Mouse (Mus musculus): Measurements from ENCODE around the gene Tmem100. TPM values are rescaled to one million over a fixed set of nuclear protein-coding genes. Genes with fewer than 3 reads are reported as not detected.

Tmem100 gene
- polyA plus RNA-seq, 1 experiment from 2014 or later: 19.4 TPM

GRCm38 (mm10) chr11:89996406-89996805, 33.7 kb upstream of the Tmem100 start:
- ATAC-seq: no peak

GRCm38 (mm10) chr11:89996856-89997255, 33.3 kb upstream of the Tmem100 start:
- Histone ChIP-seq H3K27me3 (replicated peaks; ENCODE audit: control insufficient read depth, insufficient read depth, low read length) (no peaks in the 10 kb centered on the region), H3K27ac (ENCODE audit: low read depth, low read length) (no peak overlapping the region), H3K36me3 (ENCODE audit: control insufficient read depth, insufficient read depth, low read length) (no peaks in the 10 kb centered on the region), H3K4me3 (ENCODE audit: low read length) (no peak overlapping the region), H3K9me3 (ENCODE audit: control insufficient read depth, low read length) (no peaks in the 10 kb centered on the region), H3K9ac (ENCODE audit: low read depth, low read length) (no peak overlapping the region), H3K4me2 (ENCODE audit: low read length) (no peak overlapping the region), H3K4me1 (ENCODE audit: control insufficient read depth, insufficient read depth, low read depth, low read length) (no peaks in the 10 kb centered on the region)
- ATAC-seq: no peak
- WGBS: 76% methylated on average over 7 of the region's 7 CpGs

More at GRCm38 (mm10) chr11:89996406-89996805, 33.7 kb upstream of the Tmem100 start:
- Histone ChIP-seq H3K36me3 (ENCODE audit: control insufficient read depth, insufficient read depth, low read length) (no peaks in the 10 kb centered on the region), H3K4me1 (ENCODE audit: control insufficient read depth, insufficient read depth, low read depth, low read length) (no peaks in the 10 kb centered on the region), H3K27me3 (replicated peaks; ENCODE audit: control insufficient read depth, insufficient read depth, low read length) (no peaks in the 10 kb centered on the region), H3K4me2 (ENCODE audit: low read length) (no peak overlapping the region), H3K9ac (ENCODE audit: low read depth, low read length) (no peak overlapping the region), H3K9me3 (ENCODE audit: control insufficient read depth, low read length) (no peaks in the 10 kb centered on the region), H3K27ac (ENCODE audit: low read depth, low read length) (no peak overlapping the region), H3K4me3 (ENCODE audit: low read length) (no peak overlapping the region)
- WGBS: 90% methylated on average over 4 of the region's 4 CpGs

DNA sequence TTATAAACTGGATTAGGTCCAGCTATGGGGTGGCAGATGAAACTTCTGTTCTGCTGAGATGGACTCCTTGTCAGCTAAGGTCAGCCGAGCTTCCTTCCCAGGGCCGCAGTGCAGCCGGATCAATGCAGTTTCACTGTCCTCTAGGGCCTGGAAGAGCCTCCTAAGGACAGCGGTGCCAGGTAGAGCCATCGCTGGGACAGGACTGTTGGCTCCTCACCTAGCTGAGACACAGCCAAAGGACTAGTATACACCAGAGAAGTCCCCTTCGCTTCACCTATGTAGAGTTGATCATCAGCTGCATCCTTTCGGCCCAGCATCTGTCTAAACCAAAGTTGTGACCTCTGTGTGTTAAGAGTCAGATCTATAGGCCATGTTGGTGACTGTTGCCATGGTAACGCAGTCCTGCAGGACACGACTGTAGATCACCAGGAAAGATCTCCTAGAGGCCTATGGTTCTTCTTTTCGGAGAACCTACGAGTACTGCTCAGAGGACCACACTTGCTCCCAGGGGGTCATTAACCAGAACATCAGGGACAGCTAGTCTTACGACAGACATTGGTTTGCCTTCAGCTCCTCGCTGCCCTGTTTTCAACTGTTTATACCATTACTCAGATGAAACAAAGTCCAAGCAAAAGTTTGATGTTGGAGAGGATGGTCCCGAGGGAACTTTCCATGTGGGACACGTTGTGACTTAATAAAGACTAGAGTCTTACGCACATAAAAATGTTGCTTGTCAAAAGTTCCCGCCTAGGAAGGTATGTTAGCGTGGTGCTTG, 31.0 kb upstream of the Tmem100 start:
- no peak overlapping the region for H3K9ac ChIP-seq (ENCODE audit: low read depth, low read length)
- WGBS: 90% methylated on average over 18 of the region's 18 CpGs
- H3K4me1 ChIP-seq (ENCODE audit: control insufficient read depth, insufficient read depth, low read depth, low read length): peaks cover 6% of the 10 kb centered on the region
- no peaks in the 10 kb centered on the region for H3K9me3 ChIP-seq (ENCODE audit: control insufficient read depth, low read length)
- no peak overlapping the region for H3K4me2 ChIP-seq (ENCODE audit: low read length)
- H3K36me3 ChIP-seq (ENCODE audit: control insufficient read depth, insufficient read depth, low read length): no peaks in the 10 kb centered on the region
- no peak overlapping the region for H3K27ac ChIP-seq (ENCODE audit: low read depth, low read length)
- H3K4me3 ChIP-seq (ENCODE audit: low read length): no peak overlapping the region
- ATAC-seq: no peak
- H3K27me3 ChIP-seq (replicated peaks; ENCODE audit: control insufficient read depth, insufficient read depth, low read length): no peaks in the 10 kb centered on the region

DNA sequence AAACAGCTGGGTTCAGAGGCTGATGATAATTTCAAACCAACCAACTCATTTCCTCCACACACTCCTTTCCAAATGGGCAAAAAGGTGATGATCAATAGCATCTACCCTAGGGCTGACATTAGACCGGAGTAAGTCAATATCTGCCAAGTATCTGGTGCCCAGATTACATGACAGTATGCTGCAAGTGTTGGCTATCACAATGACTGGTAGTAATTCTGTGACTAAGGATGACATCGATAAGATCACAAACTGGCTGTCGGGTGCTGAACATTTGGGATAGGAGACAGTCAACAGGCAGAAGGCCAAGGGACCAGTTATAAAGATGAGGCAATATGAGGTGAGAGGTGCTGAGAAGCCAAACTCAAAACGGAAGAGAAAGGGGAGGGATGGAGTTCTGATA, 29.5 kb upstream of the Tmem100 start:
- no peak overlapping the region for H3K9ac ChIP-seq (ENCODE audit: low read depth, low read length)
- H3K36me3 ChIP-seq (ENCODE audit: control insufficient read depth, insufficient read depth, low read length): no peaks in the 10 kb centered on the region
- ATAC-seq: no peak
- H3K4me3 ChIP-seq (ENCODE audit: low read length): no peak overlapping the region
- no peak overlapping the region for H3K27ac ChIP-seq (ENCODE audit: low read depth, low read length)
- H3K27me3 ChIP-seq (replicated peaks; ENCODE audit: control insufficient read depth, insufficient read depth, low read length): no peaks in the 10 kb centered on the region
- no peak overlapping the region for H3K4me2 ChIP-seq (ENCODE audit: low read length)
- peaks cover 6% of the 10 kb centered on the region for H3K4me1 ChIP-seq (ENCODE audit: control insufficient read depth, insufficient read depth, low read depth, low read length)
- H3K9me3 ChIP-seq (ENCODE audit: control insufficient read depth, low read length): no peaks in the 10 kb centered on the region
- WGBS: 88% methylated on average over 4 of the region's 4 CpGs

DNA sequence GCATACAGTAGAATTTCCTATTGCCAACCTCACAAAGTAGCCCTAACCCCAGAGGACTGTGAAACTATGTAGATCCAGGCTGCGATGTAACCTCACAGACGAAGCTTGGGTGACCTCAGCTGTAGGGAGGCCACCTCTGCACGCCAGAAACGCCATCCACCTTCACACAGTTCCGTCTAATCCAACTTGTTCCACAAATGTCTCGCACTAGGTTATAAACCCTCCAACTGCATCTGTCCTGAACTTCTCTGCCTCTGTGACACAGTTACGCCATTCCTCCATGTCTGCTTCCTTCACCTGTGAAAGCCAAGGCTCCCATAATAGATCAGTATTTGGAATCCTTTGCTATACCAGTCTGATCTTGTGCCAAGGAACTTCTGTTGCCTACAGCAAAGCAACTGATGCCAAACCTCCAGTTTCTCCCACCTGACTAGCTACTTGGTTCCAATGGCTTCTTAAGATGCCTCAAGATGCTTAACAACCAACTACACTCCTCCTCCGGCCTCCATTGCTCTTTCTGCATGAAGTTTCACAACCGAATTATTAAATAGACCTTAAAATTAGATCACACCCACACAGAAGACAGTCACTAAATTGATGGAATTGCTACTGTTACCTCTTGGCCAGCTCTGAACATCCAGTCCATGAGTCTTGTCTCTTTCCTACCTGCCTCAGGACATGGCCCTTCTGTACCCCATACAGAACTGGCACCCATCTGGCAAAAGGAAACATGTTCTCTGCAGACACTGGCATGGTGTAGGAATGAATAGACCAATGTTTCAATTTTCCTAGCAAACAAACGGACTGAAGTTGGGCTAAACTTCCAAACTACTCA, 28.5 kb upstream of the Tmem100 start:
- Histone ChIP-seq H3K4me3 (ENCODE audit: low read length) (no peak overlapping the region), H3K27me3 (replicated peaks; ENCODE audit: control insufficient read depth, insufficient read depth, low read length) (no peaks in the 10 kb centered on the region), H3K4me1 (ENCODE audit: control insufficient read depth, insufficient read depth, low read depth, low read length) (peaks cover 6% of the 10 kb centered on the region), H3K9ac (ENCODE audit: low read depth, low read length) (no peak overlapping the region), H3K4me2 (ENCODE audit: low read length) (no peak overlapping the region), H3K36me3 (ENCODE audit: control insufficient read depth, insufficient read depth, low read length) (no peaks in the 10 kb centered on the region), H3K27ac (ENCODE audit: low read depth, low read length) (no peak overlapping the region), H3K9me3 (ENCODE audit: control insufficient read depth, low read length) (no peaks in the 10 kb centered on the region)
- no peak for ATAC-seq
- WGBS: 91% methylated on average over 10 of the region's 10 CpGs

GRCm38 (mm10) chr11:90002231-90002986, 27.7 kb upstream of the Tmem100 start, which contains the start of gene Pctp:
Pctp (minus strand) TSS chr11:90002894.
- peak; percentile 83 for ATAC-seq
- Histone ChIP-seq H3K4me1 (ENCODE audit: control insufficient read depth, insufficient read depth, low read depth, low read length) (peaks cover 6% of the 10 kb centered on the region), H3K4me3 (ENCODE audit: low read length) (peak within 1 kb of the TSS; percentile 53), H3K9me3 (ENCODE audit: control insufficient read depth, low read length) (no peaks in the 10 kb centered on the region), H3K4me2 (ENCODE audit: low read length) (peak within 1 kb of the TSS; percentile 88), H3K9ac (ENCODE audit: low read depth, low read length) (peak within 1 kb of the TSS; percentile 66), H3K36me3 (ENCODE audit: control insufficient read depth, insufficient read depth, low read length) (no peaks in the 10 kb centered on the region), H3K27me3 (replicated peaks; ENCODE audit: control insufficient read depth, insufficient read depth, low read length) (no peaks in the 10 kb centered on the region), H3K27ac (ENCODE audit: low read depth, low read length) (no peak within 1 kb of the TSS)
- 13% methylated on average over 35 of the region's 35 CpGs for WGBS

- 8% methylated on average over 8 of the region's 8 CpGs for WGBS
- peak overlapping the region; percentile 88 for H3K4me2 ChIP-seq (ENCODE audit: low read length)
- no peak for ATAC-seq
- H3K4me1 ChIP-seq (ENCODE audit: control insufficient read depth, insufficient read depth, low read depth, low read length): peaks cover 6% of the 10 kb centered on the region
- no peaks in the 10 kb centered on the region for H3K27me3 ChIP-seq (replicated peaks; ENCODE audit: control insufficient read depth, insufficient read depth, low read length)
- peak overlapping the region; percentile 53 for H3K4me3 ChIP-seq (ENCODE audit: low read length)
- H3K27ac ChIP-seq (ENCODE audit: low read depth, low read length): no peak overlapping the region
- H3K36me3 ChIP-seq (ENCODE audit: control insufficient read depth, insufficient read depth, low read length): no peaks in the 10 kb centered on the region
- H3K9ac ChIP-seq (ENCODE audit: low read depth, low read length): peak overlapping the region; percentile 66
- H3K9me3 ChIP-seq (ENCODE audit: control insufficient read depth, low read length): no peaks in the 10 kb centered on the region
Measured at GRCm38 (mm10) chr11:90002987-90003348, 27.2 kb upstream of the Tmem100 start.

DNA sequence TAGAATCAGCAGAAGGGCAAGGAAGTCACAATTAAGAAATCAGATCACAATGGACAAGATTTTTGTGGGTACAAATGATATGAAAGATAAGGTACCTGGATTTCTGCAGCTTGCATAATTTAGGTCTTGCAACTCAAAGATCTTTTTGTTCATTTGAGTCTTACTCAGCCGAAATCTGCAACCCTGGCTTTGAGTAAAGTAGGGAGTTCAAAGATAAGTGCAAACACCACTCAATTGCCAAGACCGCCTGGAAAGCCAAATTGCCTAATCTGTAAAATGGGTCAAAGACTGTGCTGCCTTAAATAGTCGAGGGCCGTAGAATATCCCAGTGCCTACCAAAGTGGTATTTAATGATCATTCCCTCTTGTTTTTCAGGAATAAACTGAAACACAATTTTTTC, 26.8 kb upstream of the Tmem100 start:
- Histone ChIP-seq H3K27ac (ENCODE audit: low read depth, low read length) (no peak overlapping the region), H3K36me3 (ENCODE audit: control insufficient read depth, insufficient read depth, low read length) (no peaks in the 10 kb centered on the region), H3K4me1 (ENCODE audit: control insufficient read depth, insufficient read depth, low read depth, low read length) (peaks cover 6% of the 10 kb centered on the region), H3K9me3 (ENCODE audit: control insufficient read depth, low read length) (no peaks in the 10 kb centered on the region), H3K9ac (ENCODE audit: low read depth, low read length) (no peak overlapping the region), H3K27me3 (replicated peaks; ENCODE audit: control insufficient read depth, insufficient read depth, low read length) (no peaks in the 10 kb centered on the region), H3K4me3 (ENCODE audit: low read length) (no peak overlapping the region), H3K4me2 (ENCODE audit: low read length) (no peak overlapping the region)
- 94% methylated on average over 4 of the region's 4 CpGs for WGBS
- no peak for ATAC-seq

GRCm38 (mm10) chr11:90006111-90006510, 24.0 kb upstream of the Tmem100 start:
- Histone ChIP-seq H3K36me3 (ENCODE audit: control insufficient read depth, insufficient read depth, low read length) (no peaks in the 10 kb centered on the region), H3K4me2 (ENCODE audit: low read length) (no peak overlapping the region), H3K4me3 (ENCODE audit: low read length) (no peak overlapping the region), H3K9me3 (ENCODE audit: control insufficient read depth, low read length) (no peaks in the 10 kb centered on the region), H3K27ac (ENCODE audit: low read depth, low read length) (no peak overlapping the region), H3K27me3 (replicated peaks; ENCODE audit: control insufficient read depth, insufficient read depth, low read length) (no peaks in the 10 kb centered on the region), H3K9ac (ENCODE audit: low read depth, low read length) (no peak overlapping the region), H3K4me1 (ENCODE audit: control insufficient read depth, insufficient read depth, low read depth, low read length) (peaks cover 6% of the 10 kb centered on the region)
- ATAC-seq: no peak
- WGBS: 84% methylated on average over 4 of the region's 4 CpGs

All from hindbrain, embryonic 16.5 days (tissue).